Mouse (Mus musculus): Measurements from ENCODE around the gene 1700129C05Rik.

Gene 1700129C05Rik

GRCm38 (mm10) chr14:59142793-59143192 lies at the start of gene 1700129C05Rik:
1700129C05Rik (minus strand) TSS chr14:59142893.
- no peak for DNase-seq

DNA sequence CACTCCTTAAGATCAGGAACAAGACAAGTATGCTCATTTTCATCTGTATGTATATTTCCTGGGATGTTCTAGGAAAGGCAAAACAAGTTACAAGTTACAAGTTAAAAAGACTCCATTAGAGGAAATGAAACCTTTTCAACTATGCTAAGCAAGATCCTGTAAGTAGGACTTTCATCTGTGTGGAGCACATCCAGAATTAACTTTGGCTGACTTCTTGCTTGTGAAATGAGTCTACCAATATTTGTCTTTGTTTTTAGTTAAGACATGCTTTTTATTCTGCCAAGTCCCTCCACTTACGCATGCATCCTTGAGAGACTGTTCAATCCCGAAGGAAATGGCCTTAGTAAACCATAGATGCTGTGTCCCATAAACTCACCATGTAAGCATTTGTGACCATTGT lies 43.4 kb upstream of the 1700129C05Rik start:
- no peak for DNase-seq

GRCm38 (mm10) chr14:59185514-59185913 lies 42.8 kb upstream of the 1700129C05Rik start:
- DNase-seq, result no peak

- no peak for DNase-seq
Measured at GRCm38 (mm10) chr14:59182732-59183131, 40.0 kb upstream of the 1700129C05Rik start.

- no peak for DNase-seq
Measured at GRCm38 (mm10) chr14:59178649-59179048, 36.0 kb upstream of the 1700129C05Rik start, which contains the start of gene Gm5142. Gm5142 (minus strand) TSS chr14:59178749.

DNA sequence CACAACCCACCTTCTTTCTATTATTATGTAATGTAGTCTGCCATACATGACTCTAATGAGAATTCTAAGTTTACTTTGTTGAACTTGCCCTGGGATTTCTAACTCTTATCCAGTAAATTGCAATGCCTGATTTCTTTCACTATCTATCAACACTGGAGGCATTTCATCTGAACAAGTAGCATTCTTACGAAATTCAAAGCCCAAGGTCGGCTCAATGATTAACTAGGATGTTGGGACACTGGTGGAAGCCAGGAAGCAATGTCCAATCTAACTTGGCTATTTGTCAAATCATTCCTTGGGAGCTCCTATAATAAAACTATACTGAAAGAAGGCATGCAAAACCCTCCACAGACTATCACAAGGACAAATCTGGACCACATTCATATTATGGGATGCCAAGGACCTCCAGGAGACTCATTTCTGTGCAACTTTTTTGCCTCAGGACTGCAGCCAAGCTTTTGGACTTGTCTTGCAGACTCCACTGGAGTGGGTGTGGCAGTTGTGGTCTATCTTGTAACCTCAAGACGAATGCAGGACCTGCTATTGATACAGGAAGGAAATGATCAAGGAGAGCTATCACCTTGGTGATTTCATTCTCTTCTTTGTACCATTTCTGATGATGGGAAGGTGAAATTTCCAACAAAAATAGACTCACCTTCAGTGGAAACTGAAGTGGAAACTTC lies 14.5 kb upstream of the 1700129C05Rik start:
- DNase-seq, result peak; percentile 70

DNA sequence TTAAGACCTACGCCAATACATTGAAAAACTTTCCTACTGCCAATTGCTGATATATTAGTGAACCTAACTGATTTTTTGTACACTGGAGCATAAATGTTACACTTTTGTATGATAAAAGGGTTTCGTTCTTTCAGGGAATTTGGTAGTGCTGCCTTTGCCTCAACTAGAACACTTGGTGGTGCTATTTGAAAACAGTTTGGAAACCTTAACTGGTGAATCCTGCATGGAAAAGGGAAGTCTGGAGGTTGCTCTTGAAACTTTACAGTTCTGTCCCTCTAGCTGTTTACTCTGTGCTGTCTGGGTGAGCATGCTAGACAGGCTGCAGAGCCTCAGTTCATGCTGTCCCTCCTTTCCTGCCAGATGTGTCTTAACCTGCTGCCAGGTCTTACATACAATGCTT lies 12.9 kb upstream of the 1700129C05Rik start:
- DNase-seq, result no peak

- no peak for DNase-seq
Measured at GRCm38 (mm10) chr14:59114281-59114680, 28.4 kb downstream of the 1700129C05Rik start.

DNA sequence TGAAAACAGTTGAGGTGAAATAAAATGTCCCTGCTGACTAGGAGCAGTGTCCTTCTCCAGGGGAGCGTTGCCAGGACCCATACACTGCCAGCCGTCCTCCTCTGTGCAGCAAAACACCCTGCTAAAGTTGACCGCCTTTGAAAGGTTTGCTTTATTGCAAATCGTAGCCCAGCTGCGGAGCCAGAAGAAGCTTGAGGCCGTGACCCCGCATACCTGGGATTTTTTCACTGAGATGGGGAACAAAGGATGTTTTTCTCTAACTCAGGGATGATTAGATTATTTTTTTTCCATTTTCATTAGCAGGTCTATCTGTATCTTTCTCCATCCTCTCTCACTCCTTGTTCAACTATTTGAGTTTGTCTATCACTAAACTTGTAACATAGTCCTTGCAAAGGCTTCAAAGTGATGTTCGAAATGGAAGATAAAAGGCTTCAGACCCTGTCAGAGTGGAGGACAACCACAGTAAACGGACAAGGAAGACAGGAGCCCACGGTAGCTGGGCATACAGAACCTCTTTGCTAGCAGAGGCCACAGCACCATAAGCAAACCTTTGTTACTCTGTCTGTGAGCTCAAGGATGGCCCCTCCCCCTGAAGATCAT lies 38.6 kb downstream of the 1700129C05Rik start:
- DNase-seq, result no peak

- peak; percentile 81 for DNase-seq
Measured at GRCm38 (mm10) chr14:59093601-59094000, 49.1 kb downstream of the 1700129C05Rik start.

GRCm38 (mm10) chr14:59084396-59084795 lies 58.3 kb downstream of the 1700129C05Rik start:
- peak; percentile 5 for DNase-seq
